Mouse (Mus musculus) kidney, adult 18-20 months (tissue): Measurements from ENCODE around the gene Crkl.

ENCODE experiments used
- DNase-seq: peaks from one replicate; pipeline ENCODE4 v3.0.0; 2021

Gene Crkl

DNA sequence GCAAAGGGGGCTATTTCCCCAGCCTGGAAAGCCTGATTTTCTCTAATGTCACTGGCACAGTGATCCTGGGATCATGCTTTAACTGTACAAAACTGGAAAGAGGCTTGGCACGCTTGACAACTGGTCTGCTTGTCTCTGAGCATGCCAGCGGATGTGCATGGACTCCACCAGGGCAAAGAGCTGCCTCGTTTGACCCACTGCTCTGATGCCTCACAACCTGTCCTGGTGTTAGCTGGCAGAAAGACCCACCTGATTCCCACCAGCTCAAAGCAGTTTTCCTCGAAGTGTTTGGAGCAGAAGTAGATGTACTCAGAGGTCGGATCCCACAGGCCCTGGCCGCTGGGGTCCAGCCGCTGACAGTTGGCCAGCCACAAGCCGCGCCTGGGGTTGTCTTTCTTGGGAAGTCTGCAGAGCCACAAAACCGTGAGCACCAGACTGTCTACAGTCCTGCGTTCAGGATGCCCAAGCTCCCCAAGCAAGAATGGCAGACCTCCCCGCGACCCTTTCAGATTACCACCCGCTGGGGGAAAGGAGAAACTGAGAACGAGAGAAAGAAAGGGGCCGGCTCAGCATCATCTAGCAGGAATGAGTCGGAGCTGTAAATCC, 78.3 kb downstream of the Crkl start:
- DNase-seq = no peak

DNA sequence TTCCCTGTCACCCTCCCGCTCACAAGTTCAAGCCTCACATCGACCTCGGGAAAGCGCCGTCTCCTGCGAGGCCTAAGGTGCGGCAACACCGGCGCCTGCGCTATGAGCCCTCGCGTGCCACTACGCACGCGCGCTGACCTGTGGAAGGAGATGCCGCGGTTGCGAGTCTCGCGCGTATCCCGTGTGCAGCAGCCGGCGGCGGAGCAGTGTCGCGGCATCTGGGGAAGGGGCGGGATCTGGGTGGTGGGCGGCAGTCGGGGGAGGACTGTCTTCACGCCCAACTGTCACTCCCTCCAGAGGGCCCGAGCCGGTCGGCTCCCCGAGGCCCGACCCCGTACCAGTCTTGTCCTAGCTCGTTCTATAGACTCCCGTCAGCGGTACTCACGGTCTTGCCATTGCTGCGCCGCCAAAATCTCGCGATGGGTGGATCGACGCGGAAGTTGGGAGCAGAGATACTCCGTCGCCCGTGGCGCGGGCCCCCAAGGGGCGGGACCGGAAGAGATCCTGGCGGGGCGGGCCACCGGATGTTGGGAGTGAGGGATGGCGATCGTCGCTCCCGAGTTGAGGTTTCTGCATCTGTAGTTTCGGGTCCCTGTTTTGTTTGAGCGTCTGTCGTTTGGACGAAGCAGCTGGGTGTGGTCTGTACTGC, 79.0 kb downstream of the Crkl start, which contains the start of gene Thap7:
Thap7 (minus strand) TSS at position 497 of the 649 bp plus-strand sequence.
- peak; percentile 97 for DNase-seq

DNA sequence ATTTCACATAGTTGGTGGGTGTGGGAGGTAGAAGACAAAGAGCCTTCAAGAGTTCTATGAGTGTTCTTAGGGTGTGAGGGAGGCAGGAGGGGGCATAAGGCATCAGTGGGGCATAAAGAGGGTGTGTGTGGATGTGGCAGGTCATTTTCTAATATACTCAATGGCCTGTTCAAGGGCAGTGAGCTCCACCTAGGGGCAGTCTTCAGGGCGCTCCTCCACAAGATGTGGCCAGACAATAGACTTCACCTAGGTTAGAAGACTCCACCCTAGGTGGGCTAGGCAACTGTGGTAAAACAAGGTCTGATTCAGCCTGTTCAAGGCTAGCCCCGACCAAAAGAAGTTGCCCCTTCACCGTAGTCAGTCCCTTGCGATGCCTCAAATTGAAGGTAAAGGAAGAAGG, 80.5 kb downstream of the Crkl start:
- peak; percentile 49 for DNase-seq

DNA sequence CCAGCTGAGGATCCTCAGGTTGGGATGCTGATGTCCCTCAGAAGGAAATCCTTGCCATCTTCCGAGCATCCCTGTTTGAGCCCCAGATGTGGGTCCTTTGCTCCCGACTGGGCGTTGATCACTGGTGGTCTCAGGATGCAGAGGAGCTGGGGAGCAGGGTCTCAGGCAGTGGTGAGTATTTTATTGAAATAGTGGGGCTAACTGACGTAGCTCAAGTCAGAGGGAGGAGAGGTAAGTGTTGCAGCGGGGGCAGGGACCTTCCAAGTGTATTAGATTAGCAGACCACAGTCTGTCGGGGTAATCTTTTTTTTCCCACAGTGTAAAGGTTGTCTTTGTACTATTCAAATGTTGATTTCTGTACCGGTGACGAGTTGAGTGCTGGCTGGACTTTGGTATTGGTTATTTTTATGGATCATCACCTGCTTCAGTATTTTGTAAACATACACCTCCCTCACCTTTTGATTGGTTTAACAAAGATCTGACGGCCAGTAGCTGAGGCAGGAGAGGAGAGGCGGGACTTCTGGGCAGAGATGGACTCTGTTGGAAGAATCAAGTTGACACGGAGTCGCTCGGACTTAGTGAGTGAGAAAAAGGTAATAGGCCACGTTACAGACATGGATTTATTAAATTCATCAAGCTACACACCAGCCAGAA, 81.0 kb downstream of the Crkl start:
- DNase-seq = no peak

DNA sequence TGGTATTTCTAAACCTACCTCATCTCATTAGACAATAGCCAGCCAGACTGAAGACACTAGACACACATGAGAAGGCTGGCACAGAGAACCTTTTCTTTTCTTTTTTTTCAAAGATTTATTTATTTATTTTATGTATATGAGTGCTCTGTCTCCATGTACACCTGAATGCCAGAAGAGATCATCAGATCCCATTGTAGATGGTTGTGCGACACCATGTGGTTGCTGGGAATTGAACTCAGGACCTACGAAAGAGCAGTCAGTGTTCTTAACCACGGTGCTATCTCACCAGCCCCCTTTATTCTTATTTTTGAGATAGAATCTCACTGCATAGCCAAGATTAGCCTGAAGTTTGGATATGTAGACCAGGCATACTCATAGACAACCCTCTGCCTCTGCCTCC, 84.8 kb downstream of the Crkl start:
- peak; percentile 30 for DNase-seq
